Mouse (Mus musculus): ENCODE data around the gene Gria1.
A peak's percentile ranks its signal among the peaks of the same experiment; 100 is the strongest.

DNA sequence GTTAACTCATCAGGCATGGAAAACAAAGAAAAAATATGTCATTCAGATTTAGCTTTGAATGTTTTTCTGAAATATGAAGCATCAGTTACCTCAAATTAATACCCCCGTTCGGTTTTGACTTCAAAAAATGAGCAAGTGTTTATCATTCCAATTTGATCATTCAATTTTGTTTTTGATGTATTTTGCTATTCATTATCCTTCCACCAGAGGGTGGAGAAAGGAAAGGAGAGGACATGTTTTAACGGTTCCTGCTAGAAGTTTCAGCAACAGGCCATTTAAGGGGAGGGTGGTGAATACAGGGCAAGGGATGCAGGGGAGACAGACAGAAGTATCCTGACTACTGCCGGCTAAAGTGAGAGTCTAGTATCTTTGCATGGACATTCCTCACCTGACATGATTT is 7.3 kb downstream of the Gria1 start:
- TF ChIP-seq POLR2A (IDR thresholded peaks at IDR 0.05; ENCODE audit: insufficient read depth, low read depth, low read length), result no peak
- peak; percentile 43 for TF ChIP-seq CTCF (IDR thresholded peaks at IDR 0.05)
- TF ChIP-seq EP300 (IDR thresholded peaks at IDR 0.05; ENCODE audit: insufficient read depth, low read depth, low read length), result no peak
